Mouse (Mus musculus) left cerebral cortex, postnatal 14 days (tissue): ENCODE measurements around the gene Myo1g. TPM values are rescaled to one million over a fixed set of nuclear protein-coding genes. Genes with fewer than 3 reads are reported as not detected.

Experiments
- DNase-seq, 2 experiments: peaks; one replicate each; pipeline ENCODE4 v3.0.0; 2021 to 2022; ENCODE audit warnings: low spot score in 2 of 2, mixed read lengths in 1 of 2
- intact Hi-C: fragments of 180-260 bp; cut with DNase I; formaldehyde crosslinking; loops from one replicate; pipeline ENCODE4 v1.15.1; 2025
- long read RNA-seq, 2 experiments: library from polyadenylated mRNA; stranded (forward); transcript quantifications; one replicate each; pipeline ENCODE4 v2.0.0; 2021
- total RNA-seq, 2 experiments: library from RNA; stranded (reverse); gene quantifications; 2 replicates each; pipeline ENCODE4 v1.2.3; 2021

Myo1g gene
- under 1 TPM; 0.40 to 0.68 TPM for total RNA-seq
- long read RNA-seq, experiment 1: 0 reads
- long read RNA-seq, experiment 2: 0 reads

DNA sequence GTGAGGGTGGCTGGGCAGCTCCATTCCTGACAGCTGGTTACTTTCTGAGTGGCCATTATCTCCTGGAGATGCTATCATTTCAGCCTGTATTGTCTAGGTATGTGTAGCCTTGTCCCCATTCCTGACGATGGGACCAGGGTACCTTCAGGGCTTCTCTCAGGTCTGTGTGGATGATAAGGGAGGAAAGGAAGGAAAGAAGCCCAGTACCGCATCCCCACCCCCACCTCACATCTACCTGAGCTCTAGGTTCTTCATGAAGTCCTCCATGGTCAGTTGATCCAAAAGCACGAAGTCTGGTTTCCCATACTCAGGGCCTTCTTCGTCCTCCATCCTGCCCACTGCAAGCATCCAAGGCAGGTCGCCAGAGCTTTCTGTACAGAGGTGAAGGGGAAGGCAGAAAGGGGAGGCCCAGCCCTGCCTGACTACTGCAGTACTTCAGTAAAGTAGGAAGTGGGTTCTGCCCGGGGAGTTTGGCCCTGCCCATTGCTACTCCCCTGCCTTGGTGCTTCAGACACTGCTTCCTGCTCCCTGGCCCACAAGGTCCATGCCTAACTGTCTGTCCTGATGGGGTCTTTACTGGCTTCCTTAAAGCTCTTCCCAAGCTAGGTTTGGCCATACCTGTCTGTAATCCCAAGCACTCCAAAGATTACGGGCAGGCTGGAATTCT is at the start of gene Myo1g:
Myo1g (minus strand) TSS at position 459 of the 667 bp plus-strand sequence.
- no peak for DNase-seq
- intact Hi-C loops: no loop called here

DNA sequence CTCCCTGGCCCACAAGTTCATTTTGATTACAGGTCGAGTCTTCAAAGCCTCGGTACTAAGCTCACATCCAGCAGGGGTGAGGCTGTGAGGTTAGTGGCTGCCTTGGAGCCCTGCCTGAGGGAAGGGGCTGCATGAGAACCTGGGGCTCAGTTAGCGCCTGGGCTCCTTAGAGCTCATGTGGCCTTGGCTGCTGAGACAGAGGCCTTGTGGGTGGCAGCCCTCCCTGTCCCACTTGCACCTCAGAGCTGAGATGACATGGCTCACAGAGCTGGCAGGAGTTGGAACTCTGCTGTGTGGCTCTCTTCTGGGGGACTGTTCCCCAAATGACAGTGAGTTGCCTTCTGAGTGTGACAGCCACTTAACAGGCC is 48.6 kb upstream of the Myo1g start:
- intact Hi-C loops: no loop called here
- no peak for DNase-seq

GRCm38 (mm10) chr11:6568584-6569409 is 48.0 kb upstream of the Myo1g start:
- intact Hi-C loops: no loop called here
- DNase-seq: peak; percentile 38 to 69

DNA sequence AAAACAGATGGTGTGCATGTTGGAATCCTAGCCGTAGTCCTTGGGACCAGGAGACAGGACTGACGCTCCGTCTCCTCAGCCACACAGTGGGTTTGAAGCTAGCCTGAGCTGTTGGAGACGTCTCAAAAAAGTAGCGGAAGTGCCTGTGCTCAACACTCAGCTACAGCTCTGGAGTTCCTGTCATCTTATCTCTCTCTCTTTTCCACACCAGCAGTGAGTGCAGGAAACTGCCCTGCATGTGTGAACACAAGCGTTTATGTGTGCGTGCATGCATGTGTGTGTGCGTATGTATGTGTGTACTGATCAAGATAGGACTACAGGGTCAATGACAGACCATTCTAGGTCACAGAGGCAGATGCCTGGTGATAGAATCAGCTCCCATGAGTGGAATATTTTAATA is 47.2 kb upstream of the Myo1g start:
- no peak for DNase-seq
- intact Hi-C loops: no loop called here

DNA sequence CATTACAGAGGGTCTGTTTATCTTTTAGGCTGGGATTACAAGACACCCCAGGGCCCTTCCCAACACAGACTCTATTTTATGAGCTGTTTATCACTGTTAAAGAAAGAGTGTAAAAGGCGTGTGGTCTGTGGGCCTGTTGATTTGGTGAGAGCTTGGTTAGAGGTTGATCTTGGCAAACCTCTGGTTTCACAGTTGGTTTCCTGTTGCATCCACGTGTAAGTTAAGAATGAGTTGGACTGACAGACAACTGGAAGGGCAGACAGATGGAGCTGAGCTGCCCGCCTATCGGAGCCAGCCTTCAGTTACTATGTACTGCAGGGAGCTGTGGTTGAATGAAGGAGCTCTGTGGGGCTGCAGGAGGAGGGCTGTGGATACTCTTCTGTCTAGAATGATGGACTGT is 45.7 kb upstream of the Myo1g start:
- intact Hi-C loops: no loop called here
- DNase-seq: no peak

- no peak for DNase-seq
- intact Hi-C loops: no loop called here
Observed at GRCm38 (mm10) chr11:6563201-6563600, 42.4 kb upstream of the Myo1g start.

- intact Hi-C loops: no loop called here
- DNase-seq: no peak
Observed at GRCm38 (mm10) chr11:6562359-6562758, 41.6 kb upstream of the Myo1g start.

DNA sequence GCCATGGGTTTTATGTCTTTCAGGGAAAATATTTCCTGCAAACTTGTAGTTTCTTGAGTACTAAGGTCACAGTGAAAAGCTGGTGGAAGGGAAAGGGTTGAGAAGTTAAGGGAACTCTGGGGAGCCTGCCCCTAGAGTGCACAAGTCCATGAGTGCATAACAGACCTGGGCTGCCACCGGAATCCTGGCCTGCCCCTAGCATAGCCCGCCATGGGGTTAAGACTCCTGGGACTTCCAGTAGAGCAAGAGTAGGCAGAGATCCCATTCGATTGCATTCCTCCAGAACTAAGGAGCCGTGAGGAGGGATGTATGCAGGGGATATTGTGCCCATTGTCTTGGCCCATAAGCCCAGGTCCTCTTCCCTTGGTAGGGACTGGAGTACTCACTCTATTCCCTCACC is 40.7 kb upstream of the Myo1g start:
- intact Hi-C loops: no loop called here
- no peak for DNase-seq

DNA sequence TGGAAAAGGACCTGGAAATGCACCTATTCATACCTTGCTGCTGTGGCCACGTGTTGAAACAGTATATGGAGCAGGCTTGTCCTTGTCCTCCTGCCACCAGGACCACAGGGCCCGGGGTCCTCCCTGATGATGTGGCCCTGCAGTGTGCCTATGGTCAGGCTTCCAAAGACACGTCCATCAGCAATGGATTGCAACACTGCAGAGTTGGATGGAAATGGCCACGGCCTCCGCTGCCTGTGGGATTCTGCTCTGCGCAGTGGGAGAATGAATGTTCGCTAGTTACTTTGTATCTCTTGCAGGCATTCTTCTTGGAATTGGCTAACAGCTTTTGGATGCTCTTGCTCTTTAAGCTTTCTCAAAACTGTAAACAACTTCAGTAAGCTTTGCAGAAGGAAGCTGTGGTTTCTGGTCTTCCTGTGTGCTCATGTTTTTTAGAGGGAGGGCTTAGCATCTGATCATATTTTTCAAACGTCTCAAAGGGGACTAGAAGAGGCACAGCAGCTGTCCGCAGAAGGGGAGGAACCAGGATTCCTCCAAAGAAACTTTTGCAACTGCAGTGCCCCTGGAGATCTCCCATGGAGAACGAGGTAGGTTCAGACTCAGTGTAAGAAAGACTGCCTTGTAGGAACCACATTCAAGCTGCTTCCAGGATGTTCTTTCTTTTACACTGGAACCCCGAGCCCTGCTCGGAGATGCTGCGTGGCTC is 40.0 kb upstream of the Myo1g start:
- DNase-seq: no peak
- intact Hi-C loops: no loop called here

- DNase-seq: no peak
- intact Hi-C loops: no loop called here
Observed at GRCm38 (mm10) chr11:6559996-6560395, 39.2 kb upstream of the Myo1g start.

DNA sequence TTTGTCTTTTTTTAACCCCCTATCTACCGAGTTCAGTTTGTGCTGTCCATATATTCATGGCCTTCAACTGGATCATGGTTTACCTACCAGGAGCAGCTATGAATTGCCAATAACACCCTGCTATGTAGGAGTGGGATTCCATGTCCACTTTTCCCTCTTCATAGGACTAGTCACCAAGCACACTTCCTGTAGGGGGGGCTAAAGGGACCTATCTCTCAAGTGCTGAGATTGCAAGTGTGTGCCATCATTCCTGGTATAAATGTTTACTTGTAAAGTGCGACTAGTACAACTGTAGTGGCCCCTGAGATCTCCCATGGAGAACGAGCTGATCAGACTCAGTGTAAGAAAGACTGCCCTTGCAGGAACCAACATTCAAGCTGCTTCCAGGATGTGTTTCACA is 37.5 kb upstream of the Myo1g start:
- DNase-seq: no peak
- intact Hi-C loops: no loop called here

- intact Hi-C loops: no loop called here
- DNase-seq: no peak
Observed at GRCm38 (mm10) chr11:6550201-6550600, 29.4 kb upstream of the Myo1g start.

DNA sequence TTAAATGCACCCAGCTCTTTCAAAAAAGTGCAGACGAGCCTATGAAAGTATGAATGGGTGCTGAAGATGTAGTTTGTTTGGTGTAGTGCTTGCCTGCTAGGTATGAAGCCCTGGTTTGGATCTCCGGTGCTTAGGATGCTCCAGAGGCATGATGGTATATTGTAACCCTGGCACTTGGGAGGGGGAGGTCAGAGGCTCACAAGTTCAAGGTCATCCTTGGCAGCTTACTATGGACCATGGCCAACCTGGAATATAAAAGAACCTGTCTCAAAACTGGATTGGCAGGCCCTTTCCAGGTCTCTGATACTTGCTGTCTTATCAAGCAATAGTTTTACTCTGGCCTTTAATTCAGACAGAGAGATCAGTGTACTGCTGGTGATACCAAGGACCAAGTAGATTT is 29.0 kb upstream of the Myo1g start:
- no peak for DNase-seq
- intact Hi-C loops: no loop called here

GRCm38 (mm10) chr11:6547696-6548325 is 27.0 kb upstream of the Myo1g start:
- DNase-seq: no peak
- intact Hi-C loops: no loop called here

GRCm38 (mm10) chr11:6547037-6547680 is 26.4 kb upstream of the Myo1g start:
- intact Hi-C loops: no loop called here
- peak in 1 of 2 experiments; percentile 32 for DNase-seq

GRCm38 (mm10) chr11:6546205-6547013 is 25.6 kb upstream of the Myo1g start, which contains the start of gene Ccm2:
Gene Ccm2, plus strand, starts transcription at chr11:6546887.
- peak; percentile 96 to 97 for DNase-seq
- intact Hi-C loops: no loop called here

DNA sequence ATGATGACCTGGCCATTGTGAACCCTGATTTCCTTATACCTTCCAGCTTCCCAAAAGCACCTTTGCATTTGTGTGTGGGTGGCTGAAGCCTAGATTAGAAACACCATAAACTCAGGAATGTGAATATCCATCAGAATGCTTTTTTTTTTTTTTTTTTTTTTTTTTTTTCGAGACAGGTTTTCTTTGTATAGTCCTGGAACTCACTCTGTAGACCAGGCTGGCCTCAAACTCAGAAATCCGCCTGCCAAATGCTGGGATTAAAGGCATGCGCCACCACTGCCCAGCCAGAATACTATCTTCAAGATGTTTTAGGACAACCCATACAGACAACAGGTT is 25.1 kb upstream of the Myo1g start:
- DNase-seq: no peak
- intact Hi-C loops: no loop called here

DNA sequence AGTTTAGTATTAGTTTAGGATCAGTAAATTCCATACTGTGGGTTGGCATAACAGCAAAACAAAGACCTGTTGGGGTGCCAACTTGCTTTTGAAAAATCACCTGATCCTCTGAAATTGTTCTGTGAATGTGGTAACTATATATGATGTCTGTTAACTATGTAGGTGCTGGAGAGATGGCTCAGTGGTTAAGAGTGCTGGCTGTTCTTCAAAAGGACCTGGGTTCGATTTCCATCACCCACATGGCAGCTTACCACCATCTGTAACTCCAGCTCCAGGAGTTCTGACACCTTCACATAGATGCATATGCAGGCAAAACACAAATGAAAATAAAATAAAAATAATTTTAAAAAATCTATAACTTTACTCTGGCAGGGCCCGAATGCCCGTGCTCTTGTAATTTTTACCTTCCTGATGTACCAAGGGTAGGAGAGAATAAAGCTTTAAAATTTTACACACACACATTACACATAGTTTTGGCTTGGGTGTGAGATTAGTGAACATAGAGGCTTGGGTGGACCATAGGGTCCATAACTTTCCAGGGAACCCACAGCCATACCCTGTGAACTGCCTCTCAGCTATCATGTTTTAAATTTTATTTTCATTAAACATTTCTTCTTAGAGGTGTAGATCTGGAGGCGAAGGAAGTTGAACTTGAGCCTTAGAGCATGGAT is 24.6 kb upstream of the Myo1g start:
- intact Hi-C loops: no loop called here
- no peak for DNase-seq
